Mouse (Mus musculus): Measurements from ENCODE around the gene 1700001K19Rik.

DNA sequence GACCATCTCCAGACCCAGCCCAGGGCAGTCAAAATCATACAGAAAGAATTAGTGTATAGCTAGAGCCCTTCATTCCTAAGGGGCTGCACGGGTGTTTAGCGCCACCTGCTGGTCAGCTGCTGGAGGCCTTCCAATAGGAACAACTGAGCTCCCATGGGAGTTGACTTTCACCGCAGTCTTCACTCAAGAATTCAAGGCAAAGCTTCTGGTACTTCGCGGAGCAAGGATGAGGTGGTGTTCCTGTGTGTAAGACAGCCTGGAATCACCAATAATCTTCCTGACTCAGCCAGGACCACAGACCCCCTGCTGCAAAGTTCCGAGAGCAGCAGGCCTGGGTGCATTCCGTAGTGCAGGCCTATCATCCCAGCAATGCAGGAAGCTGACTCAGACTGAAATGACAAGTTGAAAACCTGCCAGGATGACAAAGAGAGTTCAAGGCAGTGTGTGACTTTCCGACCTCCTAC lies 20.6 kb upstream of the 1700001K19Rik start:
- TF ChIP-seq CTCF (IDR thresholded peaks at IDR 0.05) (no peak), EP300 (IDR thresholded peaks at IDR 0.05; ENCODE audit: insufficient read depth, low read depth, low read length) (peak; percentile 52; the same call in 1 of the 2 replicates), POLR2A (IDR thresholded peaks at IDR 0.05; ENCODE audit: insufficient read depth, low read depth, low read length) (no peak)

Data from heart, adult 2 months (tissue).